Mouse (Mus musculus): ENCODE data around the gene Skint1. TPM values are rescaled to one million over a fixed set of nuclear protein-coding genes. Genes with fewer than 3 reads are reported as not detected.

The Skint1 gene
- not detected for total RNA-seq (2023)

GRCm38 (mm10) chr4:112005969-112006368 is at the start of gene Skint1:
Skint1 (plus strand) TSS chr4:112006269.

GRCm38 (mm10) chr4:111972623-111973022 is 33.4 kb upstream of the Skint1 start, which contains the start of gene Skint7:
Skint7 (plus strand) TSS chr4:111972923.

GRCm38 (mm10) chr4:112071716-112072115 is 65.6 kb downstream of the Skint1 start, which contains the start of gene Skint4:
Skint4 (plus strand) TSS chr4:112072016.

Other genes starting within 250 kb of the Skint1 start
- gene Slc5a9, start 103.4 kb upstream of the Skint1 start, total RNA-seq (2023): under 1 TPM in 1 of 2 experiments, not detected in 1; 0.29 TPM
- not detected for gene Skint8, start 86.9 kb upstream of the Skint1 start, total RNA-seq (2023)
- not detected for gene Skint7, start 33.3 kb upstream of the Skint1 start, total RNA-seq (2023)
- not detected for gene Skint4, start 65.7 kb downstream of the Skint1 start, total RNA-seq (2023)
- gene Skint3, start 226.0 kb downstream of the Skint1 start, total RNA-seq (2023): not detected

Measured in T-cell, adult 66 days (primary cell).